Mouse (Mus musculus) E14TG2a.4 (cell line): ENCODE measurements around the gene Atp10a.

ENCODE experiments used
- H3K27me3 ChIP-seq: 2 replicates; pipeline ENCODE4 v1.6.1; 2014; ENCODE audit warnings: low read length, control low read depth; ENCODE audit not compliant: insufficient read depth
- H3K36me3 ChIP-seq: 2 replicates; pipeline ENCODE4 v1.6.1; 2014; ENCODE audit warnings: low read length, control low read depth; ENCODE audit not compliant: insufficient read depth
- H3K4me1 ChIP-seq: replicated peaks from 2 replicates; pipeline ENCODE4 v1.6.1; 2014; ENCODE audit warnings: low read depth, low read length, control low read depth
- H3K4me3 ChIP-seq: replicated peaks from 2 replicates; pipeline ENCODE4 v1.5.1; 2014; ENCODE audit warnings: mild to moderate bottlenecking, low read length
- H3K9me3 ChIP-seq: 2 replicates; pipeline ENCODE4 v1.6.1; 2014; ENCODE audit warnings: low read length, control low read depth
- CTCF ChIP-seq: conservative IDR thresholded peaks from 2 replicates; pipeline ENCODE4 v1.5.1; 2014; ENCODE audit warnings: low read length
- NANOG ChIP-seq: IDR thresholded peaks from 2 replicates; pipeline ENCODE4 v1.6.1; 2014; ENCODE audit warnings: borderline replicate concordance, low read length, mixed read lengths
- POU5F1 ChIP-seq: IDR thresholded peaks from 2 replicates; pipeline ENCODE4 v1.6.1; 2014; ENCODE audit warnings: low read length, borderline replicate concordance

The Atp10a gene

GRCm38 (mm10) chr7:58740196-58740595, 84.2 kb downstream of the Atp10a start:
- H3K27me3 ChIP-seq, result no peaks in the 10 kb centered on the region
- no peak for TF ChIP-seq CTCF
- no peaks in the 10 kb centered on the region for H3K4me1 ChIP-seq

GRCm38 (mm10) chr7:58740842-58741241, 84.9 kb downstream of the Atp10a start:
- Histone ChIP-seq H3K4me1 (no peaks in the 10 kb centered on the region), H3K9me3 (no peaks in the 10 kb centered on the region), H3K4me3 (no peak overlapping the region), H3K27me3 (no peaks in the 10 kb centered on the region), H3K36me3 (no peaks in the 10 kb centered on the region)
- no peak for TF ChIP-seq CTCF
- TF ChIP-seq NANOG, result no peak
- no peak for TF ChIP-seq POU5F1

More at GRCm38 (mm10) chr7:58740196-58740595, 84.2 kb downstream of the Atp10a start:
- Histone ChIP-seq H3K9me3 (no peaks in the 10 kb centered on the region), H3K36me3 (no peaks in the 10 kb centered on the region), H3K4me3 (no peak overlapping the region)

DNA sequence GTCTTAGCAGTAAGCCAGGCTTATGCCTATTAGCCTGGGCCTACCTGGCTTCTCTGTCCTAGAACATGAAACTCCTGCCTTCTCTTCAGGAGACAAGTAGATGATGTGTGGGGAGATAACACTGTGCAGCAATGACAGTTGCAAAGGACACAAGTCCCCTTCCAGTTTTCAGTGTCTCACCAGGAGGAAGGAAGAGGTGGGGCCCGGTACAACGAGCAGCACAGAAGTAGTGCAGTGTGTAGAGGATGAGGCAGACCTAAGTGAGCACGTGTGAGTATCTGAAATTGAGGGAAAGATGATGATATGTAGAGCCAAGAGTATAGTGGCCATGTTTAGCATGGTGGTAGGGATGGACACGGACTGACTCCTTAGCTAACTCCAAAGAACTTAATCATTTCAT, 86.0 kb downstream of the Atp10a start:
- TF ChIP-seq NANOG, result no peak
- no peak for TF ChIP-seq POU5F1
- no peak for TF ChIP-seq CTCF
- Histone ChIP-seq H3K9me3 (no peaks in the 10 kb centered on the region), H3K4me1 (no peaks in the 10 kb centered on the region), H3K36me3 (no peaks in the 10 kb centered on the region), H3K27me3 (no peaks in the 10 kb centered on the region), H3K4me3 (no peak overlapping the region)

DNA sequence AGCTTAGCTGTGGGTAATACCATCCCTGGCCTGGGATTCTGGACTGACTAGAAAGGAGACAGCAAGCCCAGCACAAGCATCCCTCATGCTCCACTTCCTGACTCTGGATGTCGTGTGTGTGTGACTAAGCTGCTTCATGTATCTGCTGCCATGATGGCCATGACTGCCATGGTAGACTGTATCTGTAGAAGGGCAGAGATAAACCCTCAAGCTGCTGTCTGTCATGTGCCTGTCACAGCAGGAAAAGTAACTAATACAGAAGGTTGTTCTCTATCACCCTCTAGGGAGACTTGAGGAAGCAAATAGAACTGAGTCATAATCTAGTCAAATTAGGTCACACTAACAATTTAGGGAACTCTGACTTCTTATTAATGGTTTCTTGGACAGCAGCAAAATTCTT, 86.7 kb downstream of the Atp10a start:
- Histone ChIP-seq H3K4me3 (no peak overlapping the region), H3K36me3 (no peaks in the 10 kb centered on the region), H3K27me3 (no peaks in the 10 kb centered on the region), H3K9me3 (no peaks in the 10 kb centered on the region), H3K4me1 (no peaks in the 10 kb centered on the region)
- TF ChIP-seq CTCF (no peak), POU5F1 (no peak), NANOG (no peak)

DNA sequence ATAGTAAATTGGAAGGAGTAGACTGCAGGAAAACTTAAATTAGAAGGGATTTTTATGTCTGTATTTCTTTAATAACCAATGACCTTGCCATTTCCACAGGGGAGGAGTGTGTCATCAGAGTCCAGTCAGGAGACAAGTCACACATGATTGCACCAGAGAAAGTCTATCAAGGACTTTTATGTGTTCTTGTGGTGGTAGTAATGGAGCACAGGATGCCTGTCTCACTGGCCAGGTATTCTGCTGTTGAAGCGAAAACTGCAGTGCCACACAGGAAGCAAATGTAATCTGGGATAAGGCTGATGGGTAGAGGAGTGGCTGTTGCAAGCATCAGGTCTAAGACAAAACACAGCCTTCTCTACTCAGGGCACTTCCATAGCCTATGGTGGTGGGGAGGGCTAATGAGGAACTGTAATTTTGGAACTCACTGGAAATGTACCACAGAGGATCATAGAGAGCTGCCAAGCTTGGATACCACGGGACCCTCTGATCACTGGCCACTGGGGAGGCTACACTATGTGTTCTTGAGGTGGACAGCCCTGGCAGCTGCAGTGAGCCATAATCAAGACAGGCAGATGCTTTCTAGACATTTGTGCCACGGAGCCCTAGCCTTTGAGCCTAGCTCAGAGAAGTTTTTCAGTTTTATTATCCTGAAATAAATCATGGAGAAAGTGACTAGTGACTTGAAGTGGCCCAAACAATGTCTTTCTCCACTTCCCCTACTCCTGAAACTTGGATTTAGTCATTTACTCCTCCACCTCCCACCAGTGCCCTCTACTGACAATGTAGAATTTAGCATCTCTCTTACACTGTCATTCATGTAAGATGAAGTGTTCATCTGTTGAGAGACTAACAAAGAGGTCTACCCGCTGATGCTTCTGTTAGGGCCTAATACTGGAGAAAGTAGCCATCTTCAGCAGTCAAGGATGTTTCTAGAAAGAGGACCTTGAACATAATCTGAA, 87.7 kb downstream of the Atp10a start:
- Histone ChIP-seq H3K4me3 (no peak overlapping the region), H3K4me1 (no peaks in the 10 kb centered on the region), H3K36me3 (no peaks in the 10 kb centered on the region), H3K9me3 (no peaks in the 10 kb centered on the region), H3K27me3 (no peaks in the 10 kb centered on the region)
- TF ChIP-seq NANOG (no peak), CTCF (no peak), POU5F1 (no peak)

DNA sequence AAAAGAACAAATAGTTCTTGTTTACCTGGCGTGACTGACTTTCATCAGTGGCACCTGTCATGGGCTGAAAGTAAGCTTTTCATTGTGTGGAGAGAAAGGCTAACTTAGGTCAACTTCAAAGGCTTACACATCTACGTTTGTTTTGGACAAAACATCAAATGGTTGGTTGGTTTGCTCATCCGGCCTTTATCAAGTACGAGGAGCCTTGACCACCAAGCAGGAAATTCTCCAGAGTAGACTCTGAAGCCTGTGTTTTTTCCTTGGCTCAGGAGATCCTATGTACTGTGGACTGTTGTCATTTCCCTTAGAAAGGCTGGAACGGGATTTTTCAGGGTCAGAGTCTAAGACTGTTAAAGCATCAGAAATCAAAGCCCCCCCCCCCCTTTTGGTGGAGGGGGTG, 90.9 kb downstream of the Atp10a start:
- no peak for TF ChIP-seq POU5F1
- TF ChIP-seq NANOG, result no peak
- no peak for TF ChIP-seq CTCF
- Histone ChIP-seq H3K4me1 (no peaks in the 10 kb centered on the region), H3K9me3 (peaks cover 10% of the 10 kb centered on the region), H3K27me3 (no peaks in the 10 kb centered on the region), H3K36me3 (no peaks in the 10 kb centered on the region), H3K4me3 (no peak overlapping the region)

DNA sequence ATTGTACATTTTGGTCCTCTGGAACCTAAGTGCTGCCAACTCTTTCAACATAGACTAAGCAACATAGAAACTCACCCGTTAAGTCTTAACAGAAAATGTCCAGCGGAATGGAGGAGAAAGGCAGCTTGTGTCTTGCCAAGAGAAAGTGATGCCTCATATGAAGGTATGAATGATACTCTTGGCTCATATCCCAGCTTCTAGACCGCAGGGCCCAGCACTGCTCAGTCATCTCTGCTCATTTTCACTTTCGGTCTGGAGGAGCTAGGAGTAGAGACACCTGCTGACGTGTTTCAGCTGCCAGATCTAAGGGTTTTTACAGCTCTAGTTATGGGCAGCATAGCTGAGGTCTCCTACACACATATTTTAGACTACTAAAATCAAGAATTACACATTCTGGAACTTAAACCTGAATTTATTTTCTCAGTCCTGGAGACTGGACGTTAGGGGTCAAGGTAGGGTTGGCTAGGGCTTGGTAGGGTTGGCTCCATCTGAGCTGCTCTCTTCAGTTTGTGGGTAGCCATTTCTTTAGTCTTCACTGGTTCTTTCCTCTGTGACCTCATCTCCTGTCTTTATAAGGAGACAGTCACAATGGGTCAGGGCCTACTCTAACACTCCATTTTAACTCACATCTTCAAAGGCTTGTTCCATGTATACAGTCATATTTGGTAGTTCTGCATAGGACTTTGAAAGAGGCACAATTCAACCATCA, 94.1 kb downstream of the Atp10a start:
- no peak for TF ChIP-seq NANOG
- TF ChIP-seq POU5F1, result no peak
- TF ChIP-seq CTCF, result no peak
- no peaks in the 10 kb centered on the region for H3K4me1 ChIP-seq
- H3K9me3 ChIP-seq, result peaks cover 10% of the 10 kb centered on the region
- no peak overlapping the region for H3K4me3 ChIP-seq
- H3K36me3 ChIP-seq, result no peaks in the 10 kb centered on the region
- H3K27me3 ChIP-seq, result no peaks in the 10 kb centered on the region

- H3K27me3 ChIP-seq, result no peaks in the 10 kb centered on the region
- TF ChIP-seq NANOG (no peak), CTCF (no peak), POU5F1 (no peak)
- H3K9me3 ChIP-seq, result peaks cover 10% of the 10 kb centered on the region
- no peaks in the 10 kb centered on the region for H3K4me1 ChIP-seq
- H3K36me3 ChIP-seq, result no peaks in the 10 kb centered on the region
- no peak overlapping the region for H3K4me3 ChIP-seq
Observed at GRCm38 (mm10) chr7:58752041-58752440, 96.1 kb downstream of the Atp10a start.

DNA sequence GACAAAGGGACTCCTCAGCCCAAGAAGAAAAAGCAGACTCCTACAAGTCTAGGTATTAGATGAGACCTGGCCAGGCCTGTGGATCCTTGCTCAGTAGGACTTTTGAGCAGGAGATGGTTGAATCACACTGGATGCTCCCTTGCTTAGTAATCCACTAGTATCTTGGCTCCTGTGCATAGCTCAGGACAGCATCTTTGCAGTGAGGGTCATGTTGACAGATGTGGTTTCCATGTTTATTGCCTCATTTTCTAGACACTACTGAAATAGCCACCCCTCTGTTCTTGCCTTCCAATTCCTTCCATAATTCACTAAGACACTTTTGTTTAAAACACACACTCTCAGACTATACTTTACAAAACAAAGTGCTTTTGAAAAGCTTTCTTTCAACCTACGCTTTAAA, 98.1 kb downstream of the Atp10a start:
- Histone ChIP-seq H3K4me1 (no peaks in the 10 kb centered on the region), H3K36me3 (no peaks in the 10 kb centered on the region), H3K9me3 (peaks cover 10% of the 10 kb centered on the region), H3K4me3 (no peak overlapping the region), H3K27me3 (no peaks in the 10 kb centered on the region)
- no peak for TF ChIP-seq CTCF
- no peak for TF ChIP-seq NANOG
- TF ChIP-seq POU5F1, result no peak
